Mouse (Mus musculus) brain, embryonic 14.5 days (tissue): ENCODE results near the gene Gm17581.

Source experiments
- CTCF ChIP-seq: fragments of 200-500 bp; IDR thresholded peaks from 2 replicates; pipeline ENCODE4 v1.5.1; 2012; ENCODE audit warnings: inconsistent platforms, mild to moderate bottlenecking, moderate library complexity, borderline replicate concordance; ENCODE audit not compliant: insufficient read depth, insufficient read length; ENCODE audit errors: extremely low read depth
- POLR2A ChIP-seq: fragments of 200-500 bp; IDR thresholded peaks from 2 replicates; pipeline ENCODE4 v1.6.1; 2012; ENCODE audit warnings: mild to moderate bottlenecking, inconsistent platforms, borderline replicate concordance; ENCODE audit not compliant: poor library complexity, insufficient read depth, insufficient read length, severe bottlenecking; ENCODE audit errors: extremely low read depth

- TF ChIP-seq POLR2A, result no peak
- no peak for TF ChIP-seq CTCF
Observed at GRCm38 (mm10) chr2:155710557-155710956, 25.1 kb downstream of the Gm17581 start.
